Mouse (Mus musculus) liver, embryonic 16.5 days (tissue): ENCODE data around the gene Ccdc12. TPM values are rescaled to one million over a fixed set of nuclear protein-coding genes. Genes with fewer than 3 reads are reported as not detected.
A peak's percentile ranks its signal among the peaks of the same experiment; 100 is the strongest.

Experiments used
- ATAC-seq: fragments of 200-750 bp; cut with Nextera tagmentation; 2 replicates; pipeline ENCODE4 v1.8.0; 2017; ENCODE audit warnings: low read depth, mild to moderate bottlenecking, moderate number of reproducible peaks, moderate library complexity
- H3K27ac ChIP-seq: fragments of 300-500 bp; sonication (generic); 2 replicates; pipeline ENCODE4 v1.5.1; 2014; ENCODE audit warnings: mild to moderate bottlenecking, low read length
- H3K27me3 ChIP-seq: fragments of 300-500 bp; sonication (generic); 2 replicates; pipeline ENCODE4 v1.6.1; 2014; ENCODE audit warnings: low read depth, low read length, mixed read lengths; ENCODE audit not compliant: control insufficient read depth, insufficient read depth
- H3K36me3 ChIP-seq: fragments of 300-500 bp; sonication (generic); 2 replicates; pipeline ENCODE4 v1.6.1; 2014; ENCODE audit warnings: mild to moderate bottlenecking; ENCODE audit not compliant: control insufficient read depth, insufficient read depth
- H3K4me1 ChIP-seq: fragments of 300-500 bp; sonication (generic); 2 replicates; pipeline ENCODE4 v1.6.1; 2014; ENCODE audit warnings: low read depth, low read length, mixed read lengths; ENCODE audit not compliant: control insufficient read depth
- H3K4me2 ChIP-seq: fragments of 300-500 bp; sonication (generic); 2 replicates; pipeline ENCODE4 v1.6.1; 2014; ENCODE audit warnings: low read depth, low read length, mixed read lengths
- H3K4me3 ChIP-seq: fragments of 300-500 bp; sonication (generic); 2 replicates; pipeline ENCODE4 v1.5.1; 2014; ENCODE audit warnings: low read depth, mild to moderate bottlenecking, low read length
- H3K9ac ChIP-seq: fragments of 300-500 bp; sonication (generic); 2 replicates; pipeline ENCODE4 v1.6.1; 2014; ENCODE audit warnings: low read depth, low read length
- H3K9me3 ChIP-seq: fragments of 300-500 bp; sonication (generic); replicated peaks from 2 replicates; pipeline ENCODE4 v1.6.1; 2016; ENCODE audit warnings: low read length; ENCODE audit not compliant: control insufficient read depth
- WGBS: fragments of 180-500 bp; shearing (Covaris S2); extraction: QIAGEN DNeasy Blood & Tissue Kit; methylation state at CpG from one replicate; pipeline ENCODE4 v1.1.7; 2014; ENCODE audit not compliant: insufficient replicate concordance; 5-methylcytosine and 5-hydroxymethylcytosine counted together
- polyA plus RNA-seq: library from polyadenylated mRNA; unstranded; fragments of >200 nt; fragmentation: Nextera tagmentation; extraction: Ambion mirVana; gene quantifications from 2 replicates; pipeline ENCODE4 v1.2.1, GENCODE M21; 2015

Gene Ccdc12
- polyA plus RNA-seq, 1 experiment from 2014 or later: 59.5 TPM

GRCm38 (mm10) chr9:110654726-110655650 lies 1.3 kb upstream of the Ccdc12 start:
- Histone ChIP-seq H3K9me3 (no peaks in the 10 kb centered on the region), H3K4me1 (peaks cover 37% of the 10 kb centered on the region), H3K36me3 (no peaks in the 10 kb centered on the region), H3K27me3 (peaks cover 26% of the 10 kb centered on the region), H3K4me3 (peak overlapping the region; percentile 75), H3K9ac (peak overlapping the region; percentile 48; the same call in 1 of the 2 replicates), H3K27ac (peak overlapping the region; percentile 66; the same call in 1 of the 2 replicates), H3K4me2 (peak overlapping the region; percentile 99)
- no peak for ATAC-seq
- 77% methylated on average over 19 of the region's 19 CpGs for WGBS

DNA sequence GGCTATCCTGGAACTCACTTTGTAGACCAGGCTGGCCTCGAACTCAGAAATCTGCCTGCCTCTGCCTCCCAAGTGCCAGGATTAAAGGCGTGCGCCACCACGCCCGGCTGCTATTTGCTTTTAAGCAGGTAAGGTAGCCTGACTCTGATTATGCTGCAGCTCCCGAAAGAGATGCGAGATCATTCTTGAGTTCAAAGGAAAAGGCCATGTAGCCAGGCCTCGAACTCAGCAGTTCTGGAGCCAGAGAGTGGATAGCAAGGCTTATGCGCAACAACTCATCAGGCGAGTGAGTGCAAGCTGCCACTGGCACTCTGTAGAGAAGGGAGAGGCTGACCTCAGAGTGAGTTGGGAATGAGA lies 674 bp upstream of the Ccdc12 start:
- peaks cover 40% of the 10 kb centered on the region for H3K4me1 ChIP-seq
- peak overlapping the region; percentile 84 for H3K9ac ChIP-seq
- H3K27me3 ChIP-seq: peaks cover 26% of the 10 kb centered on the region
- no peaks in the 10 kb centered on the region for H3K36me3 ChIP-seq
- 87% methylated on average over 10 of the region's 10 CpGs for WGBS
- ATAC-seq: no peak
- peak overlapping the region; percentile 93 for H3K27ac ChIP-seq
- H3K4me3 ChIP-seq: peak overlapping the region; percentile 77
- peak overlapping the region; percentile 80 for H3K4me2 ChIP-seq
- H3K9me3 ChIP-seq: no peaks in the 10 kb centered on the region

- Histone ChIP-seq H3K4me2 (peak overlapping the region; percentile 80), H3K27ac (peak overlapping the region; percentile 93), H3K4me1 (peaks cover 58% of the 10 kb centered on the region), H3K9ac (peak overlapping the region; percentile 84), H3K27me3 (peaks cover 12% of the 10 kb centered on the region), H3K4me3 (peak overlapping the region; percentile 77), H3K36me3 (no peaks in the 10 kb centered on the region), H3K9me3 (no peaks in the 10 kb centered on the region)
- no peak for ATAC-seq
- 12% methylated on average over 13 of the region's 13 CpGs for WGBS
Measured at GRCm38 (mm10) chr9:110657474-110658078, 1.3 kb downstream of the Ccdc12 start.

- H3K4me1 ChIP-seq: peaks cover 54% of the 10 kb centered on the region
- H3K9ac ChIP-seq: no peak overlapping the region
- no peaks in the 10 kb centered on the region for H3K9me3 ChIP-seq
- H3K27me3 ChIP-seq: no peaks in the 10 kb centered on the region
- no peak overlapping the region for H3K27ac ChIP-seq
- no peak for ATAC-seq
- WGBS: 73% methylated on average over 12 of the region's 12 CpGs
- no peak overlapping the region for H3K4me2 ChIP-seq
- no peaks in the 10 kb centered on the region for H3K36me3 ChIP-seq
- no peak overlapping the region for H3K4me3 ChIP-seq
Measured at GRCm38 (mm10) chr9:110659521-110659920, 3.2 kb downstream of the Ccdc12 start.

DNA sequence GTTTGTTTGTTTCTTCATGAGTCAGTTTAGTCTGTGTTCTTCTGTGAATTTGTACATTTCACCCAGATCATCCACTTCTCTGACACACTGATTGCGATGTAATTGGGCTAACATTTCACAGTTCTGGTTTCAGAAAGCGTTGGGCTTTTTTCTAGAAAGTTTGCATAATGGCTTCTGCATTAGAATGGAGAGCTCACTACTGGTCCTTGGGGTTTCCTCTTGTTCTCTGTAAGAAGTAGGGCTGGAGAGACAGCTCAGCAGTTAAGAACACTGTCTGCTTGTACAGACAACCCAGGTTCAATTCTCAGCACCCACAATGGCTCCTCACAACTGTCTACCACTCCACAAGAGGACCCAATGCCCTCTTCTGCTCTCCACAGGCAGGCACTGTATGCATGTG lies 3.9 kb downstream of the Ccdc12 start:
- H3K4me2 ChIP-seq: no peak overlapping the region
- H3K9me3 ChIP-seq: no peaks in the 10 kb centered on the region
- H3K4me1 ChIP-seq: peaks cover 55% of the 10 kb centered on the region
- H3K27ac ChIP-seq: no peak overlapping the region
- no peak for ATAC-seq
- WGBS: 78% methylated on average over 2 of the region's 2 CpGs
- no peak overlapping the region for H3K9ac ChIP-seq
- no peaks in the 10 kb centered on the region for H3K36me3 ChIP-seq
- no peaks in the 10 kb centered on the region for H3K27me3 ChIP-seq
- H3K4me3 ChIP-seq: no peak overlapping the region

DNA sequence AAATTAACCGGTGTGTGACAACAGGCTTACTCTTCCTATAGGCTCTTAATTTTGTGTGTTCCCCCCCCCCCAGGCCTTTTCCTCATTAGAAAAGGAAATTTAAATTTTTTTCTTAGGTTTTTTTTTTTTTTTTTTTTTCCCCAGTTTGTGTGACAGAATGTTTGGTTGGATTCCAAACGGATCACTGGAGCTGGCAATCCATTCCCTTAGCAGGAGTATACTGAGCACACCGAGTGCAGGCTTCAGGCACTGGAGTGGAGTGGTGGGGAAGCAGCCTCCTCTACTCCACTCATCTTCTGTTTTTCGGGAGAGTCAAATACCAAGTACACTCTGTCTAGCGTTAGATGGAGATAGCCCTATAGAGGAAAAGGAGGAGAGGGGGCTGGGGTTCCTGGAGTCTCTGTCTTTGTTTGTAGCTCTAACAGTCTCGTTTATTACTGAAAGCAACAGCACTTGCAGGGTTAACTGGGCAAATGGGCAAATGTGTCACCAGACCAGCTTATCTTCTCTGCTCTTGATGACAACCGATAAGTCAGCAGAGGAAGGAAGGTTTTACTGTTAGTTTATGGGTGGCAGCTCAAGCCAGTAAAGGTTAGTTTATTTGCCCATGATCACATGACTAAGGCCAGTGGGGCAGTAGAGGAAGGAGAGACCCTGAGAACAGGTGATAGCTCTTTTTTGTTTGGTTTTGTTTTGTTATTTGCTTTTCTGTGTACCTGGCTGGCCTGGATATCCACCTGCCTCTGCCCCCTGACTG lies 4.7 kb downstream of the Ccdc12 start:
- H3K4me3 ChIP-seq: no peak overlapping the region
- H3K9ac ChIP-seq: no peak overlapping the region
- H3K4me1 ChIP-seq: peaks cover 55% of the 10 kb centered on the region
- no peaks in the 10 kb centered on the region for H3K9me3 ChIP-seq
- no peaks in the 10 kb centered on the region for H3K36me3 ChIP-seq
- peak overlapping the region; percentile 21; the same call in 1 of the 2 replicates for H3K4me2 ChIP-seq
- ATAC-seq: no peak
- no peaks in the 10 kb centered on the region for H3K27me3 ChIP-seq
- WGBS: 40% methylated on average over 7 of the region's 7 CpGs
- H3K27ac ChIP-seq: peak overlapping the region; percentile 31

DNA sequence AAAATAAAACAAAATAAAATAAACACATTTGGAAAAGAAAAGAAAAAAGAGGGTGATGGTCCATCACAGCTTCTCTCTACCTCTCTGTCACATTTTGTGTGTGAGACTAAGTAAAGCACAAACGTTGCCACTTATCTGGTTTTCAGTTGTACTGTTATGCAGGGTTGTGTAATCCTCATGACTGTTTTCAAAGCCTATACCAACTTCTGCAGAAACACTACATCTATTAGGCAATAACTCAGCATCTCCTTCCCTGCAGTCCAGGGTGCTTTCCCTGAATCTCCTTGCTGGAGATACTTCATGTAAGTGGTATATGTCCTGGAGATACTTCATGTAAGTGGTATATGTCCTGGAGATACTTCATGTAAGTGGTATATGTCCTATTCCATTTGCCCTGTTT lies 6.5 kb downstream of the Ccdc12 start:
- Histone ChIP-seq H3K4me2 (no peak overlapping the region), H3K4me1 (peaks cover 69% of the 10 kb centered on the region), H3K4me3 (no peak overlapping the region), H3K27ac (no peak overlapping the region; the same call in 1 of the 2 replicates), H3K9ac (no peak overlapping the region), H3K36me3 (no peaks in the 10 kb centered on the region), H3K9me3 (no peaks in the 10 kb centered on the region), H3K27me3 (no peaks in the 10 kb centered on the region)
- 12% methylated on average over 1 of the region's 1 CpGs for WGBS
- ATAC-seq: no peak

DNA sequence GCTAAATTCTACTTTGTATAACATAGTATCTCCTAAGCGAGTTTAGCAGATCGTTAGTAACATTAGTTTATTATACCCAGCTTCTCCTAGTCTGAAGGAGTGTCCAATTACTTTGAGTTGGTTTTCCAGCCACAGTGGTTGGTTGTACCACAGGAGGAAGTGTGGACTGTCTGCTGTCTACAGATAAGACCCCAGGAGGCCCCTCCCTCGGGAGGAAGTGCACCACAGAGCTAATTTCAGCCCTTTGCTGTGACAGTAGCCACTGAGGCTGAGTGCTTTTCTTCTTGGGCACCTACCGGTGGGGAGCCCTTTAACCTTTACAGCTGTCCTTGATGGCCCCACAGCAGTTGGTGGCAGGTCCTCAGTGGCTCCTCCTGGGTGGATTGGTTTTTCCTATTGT lies 9.6 kb downstream of the Ccdc12 start:
- Histone ChIP-seq H3K36me3 (no peaks in the 10 kb centered on the region), H3K9ac (peak overlapping the region; percentile 60), H3K4me3 (peak overlapping the region; percentile 48), H3K27ac (peak overlapping the region; percentile 86), H3K4me1 (peaks cover 89% of the 10 kb centered on the region), H3K27me3 (no peaks in the 10 kb centered on the region), H3K4me2 (peak overlapping the region; percentile 79), H3K9me3 (no peaks in the 10 kb centered on the region)
- ATAC-seq: peak; percentile 83
- WGBS: 13% methylated on average over 4 of the region's 4 CpGs
